Mouse (Mus musculus) midbrain, embryonic 15.5 days (tissue): ENCODE results near the gene Rbms2. TPM values are rescaled to one million over a fixed set of nuclear protein-coding genes. Genes with fewer than 3 reads are reported as not detected.
A peak's percentile ranks its signal among the peaks of the same experiment; 100 is the strongest.
"Not testable (repeated sequence)": the region's sequence is repeated elsewhere in the genome, so short reads cannot be mapped to it uniquely, and the experiment has no call there.

Experiments
- ATAC-seq: fragments of 200-750 bp; cut with Nextera tagmentation; replicated peaks from 2 replicates; pipeline ENCODE4 v1.8.0; 2017; ENCODE audit warnings: moderate TSS enrichment
- H3K27ac ChIP-seq: fragments of 300-500 bp; sonication (generic); 2 replicates; pipeline ENCODE4 v1.5.1; 2015; ENCODE audit warnings: mild to moderate bottlenecking, inconsistent platforms
- H3K27me3 ChIP-seq: fragments of 300-500 bp; sonication (generic); replicated peaks from 2 replicates; pipeline ENCODE4 v1.6.1; 2015; ENCODE audit warnings: inconsistent platforms
- H3K36me3 ChIP-seq: fragments of 300-500 bp; sonication (generic); replicated peaks from 2 replicates; pipeline ENCODE4 v1.6.1; 2015; ENCODE audit warnings: inconsistent platforms
- H3K4me1 ChIP-seq: fragments of 300-500 bp; sonication (generic); 2 replicates; pipeline ENCODE4 v1.6.1; 2015; ENCODE audit warnings: inconsistent platforms
- H3K4me2 ChIP-seq: fragments of 300-500 bp; sonication (generic); 2 replicates; pipeline ENCODE4 v1.6.1; 2015; ENCODE audit warnings: inconsistent platforms, mild to moderate bottlenecking, moderate library complexity
- H3K4me3 ChIP-seq: fragments of 300-500 bp; sonication (generic); 2 replicates; pipeline ENCODE4 v1.5.1; 2015; ENCODE audit warnings: mild to moderate bottlenecking, inconsistent platforms
- H3K9ac ChIP-seq: fragments of 300-500 bp; sonication (generic); 2 replicates; pipeline ENCODE4 v1.6.1; 2015; ENCODE audit warnings: mild to moderate bottlenecking, inconsistent platforms
- H3K9me3 ChIP-seq: fragments of 300-500 bp; sonication (generic); 2 replicates; pipeline ENCODE4 v1.6.1; 2016; ENCODE audit warnings: inconsistent platforms
- WGBS: fragments of 180-500 bp; shearing (Covaris S2); methylation state at CpG from one replicate; pipeline ENCODE4 v1.1.7; 2015; ENCODE audit warnings: mixed read lengths; 5-methylcytosine and 5-hydroxymethylcytosine counted together
- polyA plus RNA-seq: library from polyadenylated mRNA; unstranded; fragments of >200 nt; fragmentation: Nextera tagmentation; extraction: Ambion mirVana; gene quantifications from 2 replicates; pipeline ENCODE4 v1.2.1, GENCODE M21; 2015

Gene Rbms2
- 8.9 and 9.2 TPM in 2 replicates for polyA plus RNA-seq

GRCm38 (mm10) chr10:128179989-128180388 is at the start of gene Rbms2:
Rbms2 (minus strand) TSS chr10:128180297.
- 5% methylated on average over 6 of the region's 6 CpGs for WGBS
- Histone ChIP-seq H3K27ac (no peak within 1 kb of the TSS), H3K4me3 (no peak within 1 kb of the TSS), H3K9me3 (no peaks in the 10 kb centered on the region), H3K4me2 (no peak within 1 kb of the TSS; the same call in 1 of the 2 replicates), H3K27me3 (no peaks in the 10 kb centered on the region), H3K36me3 (no peaks in the 10 kb centered on the region), H3K9ac (no peak within 1 kb of the TSS), H3K4me1 (peaks cover 10% of the 10 kb centered on the region)
- no peak for ATAC-seq

GRCm38 (mm10) chr10:128228009-128228408 is 47.9 kb upstream of the Rbms2 start:
- Histone ChIP-seq H3K27ac (no peak overlapping the region), H3K27me3 (no peaks in the 10 kb centered on the region)
- 95% methylated on average over 8 of the region's 8 CpGs for WGBS

GRCm38 (mm10) chr10:128227592-128227991 is 47.5 kb upstream of the Rbms2 start:
- Histone ChIP-seq H3K4me3 (no peak overlapping the region), H3K9ac (no peak overlapping the region), H3K9me3 (no peaks in the 10 kb centered on the region), H3K36me3 (no peaks in the 10 kb centered on the region), H3K4me1 (peaks cover 8% of the 10 kb centered on the region), H3K27ac (no peak overlapping the region), H3K27me3 (no peaks in the 10 kb centered on the region), H3K4me2 (no peak overlapping the region)
- no peak for ATAC-seq
- 84% methylated on average over 9 of the region's 9 CpGs for WGBS

More at GRCm38 (mm10) chr10:128228009-128228408, 47.9 kb upstream of the Rbms2 start:
- Histone ChIP-seq H3K9ac (no peak overlapping the region), H3K4me2 (no peak overlapping the region), H3K9me3 (no peaks in the 10 kb centered on the region), H3K4me1 (peaks cover 12% of the 10 kb centered on the region), H3K4me3 (no peak overlapping the region), H3K36me3 (no peaks in the 10 kb centered on the region)
- no peak for ATAC-seq

- no peak within 1 kb of the TSS for H3K4me3 ChIP-seq
- H3K9ac ChIP-seq, result no peak within 1 kb of the TSS
- no peaks in the 10 kb centered on the region for H3K4me1 ChIP-seq
- H3K36me3 ChIP-seq, result no peaks in the 10 kb centered on the region
- H3K27me3 ChIP-seq, result no peaks in the 10 kb centered on the region
- ATAC-seq, result no peak
- WGBS, result 31% methylated on average over 4 of the region's 4 CpGs
- no peaks in the 10 kb centered on the region for H3K9me3 ChIP-seq
- H3K27ac ChIP-seq, result no peak within 1 kb of the TSS
- no peak within 1 kb of the TSS for H3K4me2 ChIP-seq
Observed at GRCm38 (mm10) chr10:128225538-128225937, 45.4 kb upstream of the Rbms2 start, which contains the start of gene Mip. Mip (plus strand) TSS chr10:128225838.

GRCm38 (mm10) chr10:128225064-128225463 is 45.0 kb upstream of the Rbms2 start:
- H3K4me1 ChIP-seq, result no peaks in the 10 kb centered on the region
- no peak overlapping the region for H3K27ac ChIP-seq
- WGBS, result 31% methylated on average over 5 of the region's 5 CpGs
- no peak overlapping the region for H3K4me2 ChIP-seq
- no peaks in the 10 kb centered on the region for H3K36me3 ChIP-seq
- H3K4me3 ChIP-seq, result no peak overlapping the region
- no peaks in the 10 kb centered on the region for H3K9me3 ChIP-seq
- H3K9ac ChIP-seq, result no peak overlapping the region
- no peak for ATAC-seq
- H3K27me3 ChIP-seq, result no peaks in the 10 kb centered on the region

- H3K4me3 ChIP-seq, result no peak overlapping the region
- no peak for ATAC-seq
- WGBS, result 67% methylated on average over 16 of the region's 16 CpGs
- H3K27ac ChIP-seq, result no peak overlapping the region
- H3K4me1 ChIP-seq, result no peaks in the 10 kb centered on the region
- no peak overlapping the region for H3K9ac ChIP-seq
- H3K27me3 ChIP-seq, result no peaks in the 10 kb centered on the region
- H3K9me3 ChIP-seq, result no peaks in the 10 kb centered on the region
- no peaks in the 10 kb centered on the region for H3K36me3 ChIP-seq
- no peak overlapping the region for H3K4me2 ChIP-seq
Observed at GRCm38 (mm10) chr10:128221533-128222286, 41.6 kb upstream of the Rbms2 start.

GRCm38 (mm10) chr10:128218387-128219117 is 38.5 kb upstream of the Rbms2 start:
- 95% methylated on average over 18 of the region's 18 CpGs for WGBS
- no peak for ATAC-seq

GRCm38 (mm10) chr10:128214981-128215380 is 34.9 kb upstream of the Rbms2 start:
- WGBS, result 90% methylated on average over 5 of the region's 5 CpGs
- ATAC-seq, result no peak
- no peaks in the 10 kb centered on the region for H3K9me3 ChIP-seq
- no peaks in the 10 kb centered on the region for H3K27me3 ChIP-seq
- H3K4me1 ChIP-seq, result peaks cover 13% of the 10 kb centered on the region
- no peaks in the 10 kb centered on the region for H3K36me3 ChIP-seq
- H3K27ac ChIP-seq, result no peak overlapping the region
- no peak overlapping the region for H3K4me3 ChIP-seq
- H3K4me2 ChIP-seq, result no peak overlapping the region
- H3K9ac ChIP-seq, result no peak overlapping the region

More at GRCm38 (mm10) chr10:128218387-128219117, 38.5 kb upstream of the Rbms2 start:
- no peak overlapping the region for H3K9ac ChIP-seq
- H3K4me1 ChIP-seq, result no peaks in the 10 kb centered on the region
- H3K27me3 ChIP-seq, result no peaks in the 10 kb centered on the region
- H3K27ac ChIP-seq, result no peak overlapping the region
- H3K4me2 ChIP-seq, result no peak overlapping the region
- H3K4me3 ChIP-seq, result no peak overlapping the region
- H3K36me3 ChIP-seq, result no peaks in the 10 kb centered on the region
- H3K9me3 ChIP-seq, result no peaks in the 10 kb centered on the region

GRCm38 (mm10) chr10:128214112-128214511 is 34.0 kb upstream of the Rbms2 start:
- not testable (repeated sequence) for H3K4me2 ChIP-seq, ATAC-seq, H3K9ac ChIP-seq, H3K27ac ChIP-seq, H3K36me3 ChIP-seq, H3K27me3 ChIP-seq, H3K9me3 ChIP-seq, H3K4me3 ChIP-seq
- 90% methylated on average over 4 of the region's 4 CpGs for WGBS
- peaks cover 13% of the 10 kb centered on the region for H3K4me1 ChIP-seq

- no peak for ATAC-seq
- Histone ChIP-seq H3K27me3 (no peaks in the 10 kb centered on the region), H3K4me1 (peaks cover 13% of the 10 kb centered on the region), H3K4me3 (peak overlapping the region; percentile 17), H3K36me3 (no peaks in the 10 kb centered on the region), H3K4me2 (peak overlapping the region; percentile 50), H3K9me3 (no peaks in the 10 kb centered on the region), H3K27ac (no peak overlapping the region), H3K9ac (no peak overlapping the region)
- WGBS, result 1% methylated on average over 18 of the region's 18 CpGs
Observed at GRCm38 (mm10) chr10:128212871-128213323, 32.8 kb upstream of the Rbms2 start.

GRCm38 (mm10) chr10:128212148-128212547 is 32.1 kb upstream of the Rbms2 start:
- Histone ChIP-seq H3K36me3 (no peaks in the 10 kb centered on the region), H3K27ac (peak overlapping the region; percentile 70), H3K9ac (peak overlapping the region; percentile 54; the same call in 1 of the 2 replicates), H3K27me3 (no peaks in the 10 kb centered on the region), H3K4me3 (peak overlapping the region; percentile 68), H3K9me3 (no peaks in the 10 kb centered on the region), H3K4me2 (peak overlapping the region; percentile 94), H3K4me1 (peaks cover 13% of the 10 kb centered on the region)
- WGBS, result 46% methylated on average over 6 of the region's 6 CpGs
- peak; percentile 49; the same call in 1 of the 2 replicates for ATAC-seq

- Histone ChIP-seq H3K4me3 (peak within 1 kb of the TSS; percentile 68), H3K4me2 (peak within 1 kb of the TSS; percentile 94), H3K27ac (peak within 1 kb of the TSS; percentile 70), H3K27me3 (no peaks in the 10 kb centered on the region), H3K9me3 (no peaks in the 10 kb centered on the region), H3K9ac (peak within 1 kb of the TSS; percentile 54), H3K4me1 (peaks cover 13% of the 10 kb centered on the region), H3K36me3 (no peaks in the 10 kb centered on the region)
- under 1% methylated on average over 30 of the region's 30 CpGs for WGBS
- ATAC-seq, result peak; percentile 95
Observed at GRCm38 (mm10) chr10:128211390-128212108, 31.5 kb upstream of the Rbms2 start, which contains the start of gene Spryd4. Spryd4 (minus strand) TSS chr10:128211807.
